Mouse (Mus musculus) left cerebral cortex, adult 8-10 months (tissue): ENCODE data around the gene Olfr90. TPM values are rescaled to one million over a fixed set of nuclear protein-coding genes. Genes with fewer than 3 reads are reported as not detected.

ENCODE experiments used
- DNase-seq, 2 experiments: peaks; one replicate each; pipeline ENCODE4 v3.0.0; 2022; ENCODE audit warnings: low spot score in 2 of 2
- total RNA-seq, 4 experiments: library from RNA; stranded (reverse); gene quantifications; 2 replicates each; pipeline ENCODE4 v1.2.4; 2022

The Olfr90 gene
- total RNA-seq, 4 experiments from 2014 or later = not detected

DNA sequence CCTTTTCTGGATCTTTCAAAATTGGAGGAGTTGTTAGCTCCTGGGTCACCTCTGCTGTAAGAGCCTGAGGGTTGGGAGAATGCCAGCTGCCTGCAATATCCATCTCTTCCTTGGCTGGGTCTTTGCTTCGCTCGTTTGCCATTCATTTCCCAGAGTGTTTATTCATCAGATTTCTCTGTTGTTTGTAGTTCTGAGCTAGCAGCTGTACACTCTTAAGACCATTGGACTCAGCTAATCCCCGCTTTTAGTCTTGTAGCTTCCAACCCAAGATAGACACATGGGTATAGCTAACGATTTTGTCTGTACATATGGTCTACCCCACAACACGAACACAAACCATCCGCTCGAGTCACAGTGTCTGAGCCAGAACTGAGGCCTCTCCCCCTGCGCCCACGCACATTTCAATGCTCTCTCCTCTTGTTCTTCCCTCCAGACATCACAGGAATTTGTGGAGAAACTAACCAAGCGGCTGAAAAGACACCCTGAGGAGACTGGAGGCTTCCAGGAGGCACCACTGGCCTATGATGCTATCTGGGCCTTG lies 26.1 kb downstream of the Olfr90 start:
- peak in 1 of 2 experiments; percentile 75 for DNase-seq

DNA sequence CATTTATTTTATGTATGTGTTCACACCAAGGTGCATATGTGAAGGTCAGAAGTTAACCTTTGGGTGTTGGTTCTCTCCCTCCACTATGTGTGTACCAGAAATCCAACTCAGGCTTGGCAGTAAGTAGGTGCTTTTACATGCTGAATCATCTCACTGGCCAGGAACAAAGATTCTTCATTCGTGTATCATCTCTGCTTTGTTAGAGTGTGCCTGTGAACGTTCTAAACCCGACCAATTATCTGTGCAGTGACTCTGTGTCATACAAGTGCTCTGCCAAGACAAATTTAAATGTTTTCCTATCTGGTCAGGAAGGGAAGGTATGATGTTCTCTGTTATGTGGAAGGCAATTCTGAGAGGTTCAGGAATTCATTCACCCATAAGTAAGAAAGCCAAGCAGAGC lies 26.9 kb downstream of the Olfr90 start:
- no peak for DNase-seq

DNA sequence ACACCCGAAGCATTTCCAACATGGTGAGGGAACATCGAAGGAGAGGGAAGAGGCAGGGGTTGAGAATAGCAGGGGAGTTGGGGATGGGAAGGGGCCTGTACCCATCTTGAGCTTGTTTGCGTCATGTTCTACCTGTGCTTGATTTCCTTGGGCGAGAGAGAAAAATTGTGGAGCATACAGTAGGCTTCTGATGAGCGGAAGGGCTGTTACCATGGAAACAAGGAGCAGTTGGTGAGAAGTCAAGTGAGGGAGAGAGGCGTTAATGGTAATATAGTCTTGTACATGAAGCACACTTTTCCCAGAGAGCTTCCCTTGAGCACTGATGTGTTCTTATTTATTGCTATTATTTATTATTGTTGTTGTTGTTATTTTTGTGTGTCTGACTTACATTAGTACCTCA lies 31.3 kb downstream of the Olfr90 start:
- DNase-seq = no peak

DNA sequence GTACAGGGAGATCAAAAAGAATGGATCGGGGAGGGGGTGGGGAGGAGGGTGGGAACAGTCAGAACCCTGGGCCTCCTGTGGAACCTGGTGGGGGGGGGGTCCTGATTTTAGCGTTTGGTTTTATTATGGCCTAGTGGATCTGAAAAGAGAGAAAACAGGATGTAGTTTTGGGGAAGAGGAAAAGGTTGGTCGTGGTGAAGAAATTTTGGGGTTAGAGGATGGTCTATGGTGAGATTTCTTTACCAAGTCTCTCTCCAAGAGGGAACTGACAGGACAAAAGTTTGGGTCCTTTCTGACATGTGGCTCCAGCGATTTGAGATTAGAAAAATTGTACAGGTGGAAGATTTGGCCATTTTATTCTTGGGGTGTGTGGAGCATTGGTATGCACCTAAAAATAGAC lies 36.6 kb downstream of the Olfr90 start:
- DNase-seq = no peak

DNA sequence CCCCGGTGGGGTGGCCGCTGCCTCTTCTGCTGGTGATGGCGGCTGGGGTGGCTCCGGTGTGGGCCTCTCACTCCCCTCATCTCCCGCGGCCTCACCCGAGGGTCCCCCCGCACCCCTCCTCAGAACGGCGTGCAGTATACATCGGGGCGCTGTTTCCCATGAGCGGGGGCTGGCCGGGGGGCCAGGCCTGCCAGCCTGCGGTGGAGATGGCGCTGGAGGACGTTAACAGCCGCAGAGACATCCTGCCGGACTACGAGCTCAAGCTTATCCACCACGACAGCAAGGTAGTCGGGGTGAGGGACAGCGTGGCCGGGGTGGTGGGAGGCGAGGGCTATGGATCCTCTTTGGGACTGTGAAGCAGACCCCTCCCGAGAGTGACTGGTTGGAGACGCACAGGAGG lies 37.4 kb downstream of the Olfr90 start:
- DNase-seq = peak in 1 of 2 experiments; percentile 51

DNA sequence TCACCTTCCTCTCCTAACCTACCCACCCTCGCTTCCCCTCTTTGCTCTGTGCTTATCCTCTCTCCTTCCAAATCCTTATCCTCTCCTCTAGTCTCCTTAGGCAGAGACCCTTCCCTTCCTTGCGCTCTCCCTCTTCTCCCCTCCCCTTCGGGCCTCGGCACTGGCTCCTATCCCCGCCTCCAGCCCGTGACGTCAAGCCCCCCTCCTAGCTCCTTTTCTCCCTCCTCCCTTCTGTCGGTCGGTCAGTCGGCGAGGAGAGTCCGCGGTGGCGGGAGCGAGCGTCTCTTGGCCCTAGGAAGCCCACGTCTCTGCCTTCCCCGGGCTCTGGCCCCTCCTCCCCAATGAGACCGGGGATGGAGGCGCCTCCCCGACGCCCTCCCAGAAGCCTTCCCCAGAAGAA lies 37.9 kb downstream of the Olfr90 start:
- DNase-seq = peak; percentile 90 to 93

DNA sequence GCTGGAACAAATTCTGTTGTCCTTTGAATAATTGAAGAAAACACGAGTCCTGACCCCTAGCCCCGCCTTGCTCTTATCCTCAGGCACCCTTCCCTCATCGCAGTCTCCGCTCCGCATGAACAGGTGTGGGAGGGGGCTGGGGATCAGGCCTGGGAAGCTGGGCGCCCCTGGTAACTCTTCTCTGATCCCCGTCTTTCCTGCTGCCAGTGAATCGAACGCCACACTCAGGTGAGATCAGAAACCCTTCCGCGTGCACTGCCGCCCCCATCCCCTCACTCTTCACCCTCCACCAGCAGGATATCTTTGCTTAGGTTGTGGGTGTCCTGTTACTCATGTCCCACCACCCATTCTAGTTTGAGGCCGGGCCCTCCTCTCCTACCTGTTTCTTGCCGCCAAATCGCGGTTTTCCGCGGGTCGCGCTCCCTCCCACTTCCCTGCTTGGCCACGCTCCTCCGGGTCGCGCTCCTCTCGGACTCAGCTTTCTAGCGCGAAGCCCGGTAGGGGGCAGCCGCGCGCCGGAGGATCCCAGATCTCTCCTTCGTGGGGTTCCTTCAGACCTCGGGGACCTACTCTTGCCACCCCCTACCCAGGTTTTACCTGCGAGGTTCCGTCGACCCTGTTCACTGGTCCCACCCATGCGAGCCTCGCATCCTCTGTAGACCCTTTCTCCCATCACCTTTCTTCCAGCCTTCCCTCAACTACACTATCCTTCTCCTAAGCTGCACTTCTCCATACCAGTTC lies 38.6 kb downstream of the Olfr90 start:
- peak; percentile 69 to 89 for DNase-seq

DNA sequence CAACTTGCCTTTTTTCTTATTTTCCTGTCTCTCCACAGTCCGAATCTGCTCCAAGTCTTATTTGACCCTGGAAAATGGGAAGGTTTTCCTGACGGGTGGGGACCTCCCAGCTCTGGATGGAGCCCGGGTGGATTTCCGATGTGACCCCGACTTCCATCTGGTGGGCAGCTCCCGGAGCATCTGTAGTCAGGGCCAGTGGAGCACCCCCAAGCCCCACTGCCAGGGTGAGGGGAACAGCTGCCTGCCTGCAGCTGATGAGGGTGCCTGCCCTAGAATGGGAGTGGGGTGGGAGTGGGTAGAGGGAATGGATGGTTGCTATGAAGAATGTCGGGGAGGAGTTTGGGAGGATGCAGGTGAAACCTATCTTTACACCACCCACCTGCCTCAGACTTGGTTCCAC lies 39.9 kb downstream of the Olfr90 start:
- DNase-seq = no peak

DNA sequence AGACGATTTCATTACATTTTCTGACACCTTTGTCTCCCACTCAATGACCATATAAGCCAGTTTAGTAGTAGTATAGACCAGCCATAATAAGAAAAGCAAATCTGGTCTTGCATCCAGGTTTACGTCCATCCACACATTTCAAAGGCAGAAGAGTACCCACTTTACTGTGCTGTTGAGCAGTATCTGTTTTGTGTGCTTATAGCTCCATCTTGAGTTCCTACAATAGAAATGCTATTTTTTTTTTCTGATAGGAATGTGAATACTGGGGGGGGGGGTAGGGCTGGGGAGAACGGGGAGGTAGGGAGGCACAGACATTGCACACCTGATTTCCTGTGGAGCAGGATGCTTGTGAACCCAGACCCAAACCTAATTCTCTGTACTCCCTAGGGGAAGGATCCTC lies 40.3 kb downstream of the Olfr90 start:
- no peak for DNase-seq

DNA sequence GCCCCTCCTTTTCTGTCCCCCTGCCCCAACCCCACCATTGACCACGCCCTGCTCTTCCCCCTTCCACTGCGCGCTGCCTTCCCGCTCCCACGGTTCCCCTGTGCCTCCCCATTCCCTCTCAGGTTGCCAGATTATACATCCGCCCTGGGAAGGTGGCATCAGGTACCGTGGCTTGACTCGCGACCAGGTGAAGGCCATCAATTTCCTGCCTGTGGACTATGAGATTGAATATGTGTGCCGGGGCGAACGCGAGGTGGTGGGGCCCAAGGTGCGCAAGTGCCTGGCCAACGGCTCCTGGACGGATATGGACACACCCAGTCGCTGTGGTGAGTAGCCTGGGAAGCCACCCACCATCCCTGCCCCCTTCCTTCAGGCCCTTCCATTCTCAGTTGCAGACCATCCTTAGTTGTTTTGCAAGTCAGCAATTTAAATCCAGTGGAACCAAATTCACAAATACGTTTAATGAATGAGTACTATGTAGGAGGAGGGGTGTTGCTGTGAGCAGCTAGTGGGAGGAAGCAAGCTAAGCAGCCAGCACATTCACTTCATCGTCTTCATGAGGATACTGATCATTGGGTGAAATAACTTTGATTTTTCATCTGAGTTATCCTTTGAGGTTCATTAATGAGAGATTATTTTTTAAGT lies 40.8 kb downstream of the Olfr90 start:
- no peak for DNase-seq

DNA sequence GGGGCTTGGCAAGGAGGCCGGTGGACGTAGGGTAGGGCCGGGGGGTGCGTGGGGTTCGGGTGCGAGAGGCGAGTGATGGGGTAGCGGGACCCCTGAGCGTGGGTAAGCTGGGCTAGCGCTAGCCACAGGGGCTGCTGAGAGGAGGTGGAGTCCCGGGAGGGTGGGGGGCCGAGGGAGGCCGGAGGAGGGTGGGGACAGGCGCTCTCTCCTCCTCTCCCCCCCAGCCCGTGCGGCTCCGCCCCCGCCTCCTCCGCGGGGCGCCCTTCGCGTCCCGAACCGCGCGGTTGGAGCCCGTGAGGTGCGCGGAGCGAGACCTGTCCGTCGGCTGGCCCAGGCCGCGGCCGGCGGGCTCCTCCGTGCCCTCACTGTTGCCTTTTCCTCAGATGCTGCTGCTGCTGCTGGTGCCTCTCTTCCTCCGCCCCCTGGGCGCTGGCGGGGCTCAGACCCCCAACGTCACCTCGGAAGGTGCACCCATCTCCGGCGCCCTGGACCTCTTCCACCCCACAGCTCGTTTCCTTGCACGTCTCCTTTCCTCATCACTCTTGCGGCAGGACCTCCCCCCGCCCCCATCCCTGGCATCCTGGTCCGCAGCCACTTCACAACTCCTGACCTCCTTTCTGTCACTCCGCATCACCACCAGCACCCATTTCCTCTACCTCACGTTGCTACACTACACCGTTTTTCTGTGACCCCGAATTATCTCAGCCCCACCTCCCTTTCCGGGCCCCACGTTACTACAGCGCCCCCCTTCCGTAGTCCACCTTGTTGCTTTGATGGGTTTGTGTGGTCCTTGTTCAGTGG lies 41.8 kb downstream of the Olfr90 start:
- peak; percentile 59 to 64 for DNase-seq

DNA sequence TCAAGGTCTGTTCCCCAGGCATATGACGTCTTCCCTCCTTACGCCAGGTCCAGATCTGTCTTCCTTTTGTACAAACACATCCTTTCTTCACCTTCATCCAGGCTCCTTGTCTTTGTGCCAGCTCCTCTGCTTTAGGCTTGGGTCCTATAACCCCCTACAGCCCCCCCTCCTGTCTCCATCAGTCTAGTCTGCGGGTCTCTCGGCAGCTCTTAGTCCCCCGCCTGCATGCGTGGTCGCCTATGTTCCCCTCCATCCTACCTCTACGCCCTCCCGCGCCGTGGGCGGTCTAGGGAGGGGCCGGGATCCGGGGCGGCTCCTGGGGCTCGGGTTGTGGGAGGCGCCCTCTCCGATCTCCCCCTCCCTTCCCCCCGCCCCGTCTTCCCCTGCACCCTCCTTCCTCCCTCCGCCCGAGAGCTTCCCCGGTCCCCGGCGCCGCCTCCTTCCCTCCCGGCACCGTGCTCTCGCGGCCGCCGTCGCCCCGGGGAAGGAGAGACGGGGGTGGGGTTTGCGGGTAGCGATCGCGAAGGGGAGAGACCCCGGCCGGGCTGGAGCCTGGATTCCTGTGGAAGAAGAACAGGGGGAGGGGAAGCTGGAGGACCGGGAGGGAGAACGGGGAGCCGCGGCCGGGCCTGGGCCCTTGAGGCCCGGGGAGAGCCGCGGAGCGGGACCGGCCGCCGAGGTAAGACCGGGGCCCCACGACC lies 42.5 kb downstream of the Olfr90 start, which contains the start of gene Gabbr1:
Gene Gabbr1, plus strand, starts transcription at position 356 of the 701 bp plus-strand sequence.
- peak; percentile 68 to 77 for DNase-seq

DNA sequence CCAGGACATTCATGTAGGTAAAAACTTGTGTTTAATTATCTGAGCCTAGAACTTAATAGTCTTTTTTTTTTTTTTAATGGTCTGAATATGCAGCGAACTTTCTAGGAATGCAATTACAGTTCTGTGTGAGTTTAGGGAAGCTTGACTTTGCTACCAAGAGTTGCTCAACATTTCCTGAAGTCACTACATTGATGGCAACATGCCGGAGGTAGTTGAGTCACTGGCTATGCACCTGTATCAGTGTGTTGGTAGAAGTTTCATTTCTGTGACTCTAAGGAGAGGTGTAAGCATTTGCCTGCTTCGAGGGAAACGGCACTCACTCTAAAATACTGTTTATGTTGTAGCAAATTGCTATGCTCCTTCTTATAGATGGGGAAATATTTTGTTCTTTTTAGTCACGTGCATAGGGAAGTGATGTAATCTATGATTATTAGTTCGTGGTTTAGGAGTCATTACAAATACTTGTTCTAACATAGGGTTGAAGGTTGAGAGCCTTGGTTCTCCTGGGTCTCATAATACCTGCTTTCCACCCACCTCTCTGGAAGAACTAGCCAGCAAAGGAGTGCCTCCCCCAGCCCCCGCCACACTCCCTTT lies 43.6 kb downstream of the Olfr90 start:
- no peak for DNase-seq

DNA sequence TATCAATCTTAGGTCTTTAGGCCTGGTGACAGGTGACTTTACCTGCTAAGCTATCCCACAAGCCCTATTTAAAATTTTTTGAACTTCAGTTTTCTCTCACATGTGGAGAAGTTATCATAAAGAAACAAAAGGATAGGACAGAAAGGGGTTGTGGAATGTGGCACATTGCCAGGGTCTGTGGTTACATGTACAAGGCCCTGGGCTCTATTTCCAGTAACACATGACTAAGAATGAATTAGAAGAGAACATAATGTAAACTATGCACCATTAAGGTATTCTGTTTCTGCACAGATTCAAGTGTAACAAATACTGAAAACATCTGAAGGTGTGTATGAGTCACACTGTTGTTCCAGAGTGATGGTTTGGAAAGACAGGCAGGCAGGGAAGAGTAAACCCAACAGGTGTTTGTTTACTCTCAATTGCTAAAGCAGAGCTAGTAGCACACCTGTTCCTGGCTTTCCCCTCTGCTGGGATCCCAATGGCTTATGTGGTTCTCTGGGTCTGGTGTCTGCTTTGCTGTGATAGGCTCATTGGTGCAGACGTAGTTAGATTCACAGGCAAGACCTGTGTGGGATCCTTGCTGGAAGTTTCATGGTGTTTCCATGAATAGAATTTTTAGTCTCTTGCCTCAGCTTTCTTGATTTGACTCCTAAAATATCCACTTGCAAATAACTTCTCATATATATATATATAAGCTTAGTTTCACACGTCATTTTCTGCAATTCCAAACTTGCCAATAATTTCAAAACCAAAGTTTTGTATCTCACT lies 49.0 kb downstream of the Olfr90 start:
- DNase-seq = no peak

Other genes starting within 250 kb of the Olfr90 start
- gene Trim15, start 221.3 kb downstream of the Olfr90 start, total RNA-seq = under 1 TPM in 1 of 4 experiments, not detected in 3; 0.19 TPM
- gene Trim10, start 218.9 kb downstream of the Olfr90 start, total RNA-seq = not detected
- under 1 TPM in 1 of 4 experiments, not detected in 3; 0.24 TPM for gene Trim40, start 198.4 kb downstream of the Olfr90 start, total RNA-seq
- gene Trim31, start 190.4 kb downstream of the Olfr90 start, total RNA-seq = not detected
- 1 to 10 TPM; 5.6 to 8.0 (median 6.5) TPM for gene Rnf39, start 145.6 kb downstream of the Olfr90 start, total RNA-seq
- 100 to 1,000 TPM; 107 to 144 (median 137) TPM for gene Ppp1r11, start 136.8 kb downstream of the Olfr90 start, total RNA-seq
- gene Znrd1, start 129.9 kb downstream of the Olfr90 start, total RNA-seq = 10 to 100 TPM; 23.9 to 39.6 (median 33.0) TPM
- 1 to 10 TPM; 4.7 to 7.3 (median 6.6) TPM for gene Znrd1as, start 129.9 kb downstream of the Olfr90 start, total RNA-seq
- gene 2410137M14Rik, start 107.3 kb downstream of the Olfr90 start, total RNA-seq = 1 to 10 TPM in 1 of 4 experiments, under 1 TPM in 2, not detected in 1; 0.86 to 1.3 (median 0.89) TPM
- gene H2-M5, start 99.0 kb downstream of the Olfr90 start, total RNA-seq = 1 to 10 TPM in 2 of 4 experiments, under 1 TPM in 2; 0.44 to 1.6 (median 0.97) TPM
- gene Zfp57, start 87.3 kb downstream of the Olfr90 start, total RNA-seq = 10 to 100 TPM in 1 of 4 experiments, 1 to 10 TPM in 3; 8.1 to 10.5 (median 9.0) TPM
- gene Mog, start 65.1 kb downstream of the Olfr90 start, total RNA-seq = 10 to 100 TPM; 52.5 to 55.9 (median 54.6) TPM
- gene Gabbr1, start 42.5 kb downstream of the Olfr90 start, total RNA-seq = 100 to 1,000 TPM; 662 to 748 (median 699) TPM
- gene Olfr91, start 9.8 kb upstream of the Olfr90 start, total RNA-seq = not detected
- gene Olfr92, start 31.6 kb upstream of the Olfr90 start, total RNA-seq = not detected
- not detected for gene Olfr93, start 73.0 kb upstream of the Olfr90 start, total RNA-seq
- gene Ubd, start 105.4 kb upstream of the Olfr90 start, total RNA-seq = not detected
- gene Olfr94, start 112.5 kb upstream of the Olfr90 start, total RNA-seq = not detected
- gene Olfr95, start 124.6 kb upstream of the Olfr90 start, total RNA-seq = not detected
- not detected for gene Olfr96, start 131.6 kb upstream of the Olfr90 start, total RNA-seq
- gene Olfr97, start 148.8 kb upstream of the Olfr90 start, total RNA-seq = not detected
- not detected for gene Olfr98, start 175.2 kb upstream of the Olfr90 start, total RNA-seq
- 1 to 10 TPM; 3.5 to 7.0 (median 4.7) TPM for gene H2-M3, start 181.7 kb upstream of the Olfr90 start, total RNA-seq
- not detected for gene Olfr99, start 195.0 kb upstream of the Olfr90 start, total RNA-seq
- not detected for gene Olfr101, start 215.8 kb upstream of the Olfr90 start, total RNA-seq
- gene Olfr102, start 228.6 kb upstream of the Olfr90 start, total RNA-seq = not detected